Mouse (Mus musculus) hindbrain, postnatal 0 days (tissue): ENCODE results near the gene Slc35d2. TPM values are rescaled to one million over a fixed set of nuclear protein-coding genes. Genes with fewer than 3 reads are reported as not detected.

ENCODE experiments used
- ATAC-seq: fragments of 200-750 bp; cut with Nextera tagmentation; 2 replicates; pipeline ENCODE4 v1.8.0; 2017; ENCODE audit warnings: mild to moderate bottlenecking, moderate TSS enrichment, moderate library complexity
- DNase-seq: peaks from one replicate; pipeline ENCODE4 v3.0.0-alpha.2; 2015; ENCODE audit warnings: low spot score
- H3K27ac ChIP-seq: fragments of 300-500 bp; sonication (generic); 2 replicates; pipeline ENCODE4 v1.5.1; 2014; ENCODE audit warnings: mild to moderate bottlenecking
- H3K27me3 ChIP-seq: fragments of 300-500 bp; sonication (generic); 2 replicates; pipeline ENCODE4 v1.6.1; 2014; ENCODE audit warnings: low read length, mixed read lengths; ENCODE audit not compliant: insufficient read depth
- H3K36me3 ChIP-seq: fragments of 300-500 bp; sonication (generic); 2 replicates; pipeline ENCODE4 v1.6.1; 2014; ENCODE audit warnings: low read length, mixed read lengths; ENCODE audit not compliant: insufficient read depth
- H3K4me1 ChIP-seq: fragments of 300-500 bp; sonication (generic); 2 replicates; pipeline ENCODE4 v1.6.1; 2014; ENCODE audit warnings: antibody characterized with exemption, low read length, mixed read lengths; ENCODE audit not compliant: insufficient read depth
- H3K4me2 ChIP-seq: fragments of 300-500 bp; sonication (generic); 2 replicates; pipeline ENCODE4 v1.6.1; 2014; ENCODE audit warnings: low read depth, mild to moderate bottlenecking, low read length, moderate library complexity, mixed read lengths
- H3K4me3 ChIP-seq: fragments of 300-500 bp; sonication (generic); 2 replicates; pipeline ENCODE4 v1.5.1; 2014; ENCODE audit warnings: low read length
- H3K9ac ChIP-seq: fragments of 300-500 bp; sonication (generic); replicated peaks from 2 replicates; pipeline ENCODE4 v1.6.1; 2014; ENCODE audit warnings: mild to moderate bottlenecking, low read length, moderate library complexity, mixed read lengths
- H3K9me3 ChIP-seq: fragments of 300-500 bp; sonication (generic); 2 replicates; pipeline ENCODE4 v1.6.1; 2016; ENCODE audit warnings: low read length, mixed read lengths
- CTCF ChIP-seq: IDR thresholded peaks from 2 replicates; pipeline ENCODE4 v1.5.1; 2016; ENCODE audit warnings: antibody characterized with exemption, control low read depth, low read depth
- WGBS: fragments of 180-500 bp; shearing (Covaris S2); extraction: QIAGEN DNeasy Blood & Tissue Kit; methylation state at CpG from one replicate; pipeline ENCODE4 v1.1.7; 2014; 5-methylcytosine and 5-hydroxymethylcytosine counted together
- polyA plus RNA-seq: library from polyadenylated mRNA; unstranded; fragments of >200 nt; fragmentation: Nextera tagmentation; extraction: Ambion mirVana; gene quantifications from 2 replicates; pipeline ENCODE4 v1.2.1, GENCODE M21; 2015
- total RNA-seq: library from RNA; depleted of rRNA; stranded (reverse); fragments of >200 nt; gene quantifications from 2 replicates; pipeline ENCODE4 v1.2.3, GENCODE M21; 2014

Slc35d2 gene
- total and polyA plus RNA-seq, 2 experiments from 2014 or later: 0.89 to 1.5 TPM

- 59% methylated on average over 2 of the region's 2 CpGs for WGBS
- H3K27ac ChIP-seq: no peak overlapping the region
- H3K4me1 ChIP-seq: no peaks in the 10 kb centered on the region
- no peak overlapping the region for H3K4me3 ChIP-seq
- no peak overlapping the region for H3K4me2 ChIP-seq
- H3K9ac ChIP-seq: no peak overlapping the region
- H3K27me3 ChIP-seq: no peaks in the 10 kb centered on the region
- ATAC-seq (no peak), DNase-seq (no peak)
- no peaks in the 10 kb centered on the region for H3K9me3 ChIP-seq
- H3K36me3 ChIP-seq: no peaks in the 10 kb centered on the region
- TF ChIP-seq CTCF: peak; percentile 21
Measured at GRCm38 (mm10) chr13:64117442-64117841, 11.7 kb downstream of the Slc35d2 start.

GRCm38 (mm10) chr13:64110421-64110820 lies 18.7 kb downstream of the Slc35d2 start:
- Histone ChIP-seq H3K4me3 (no peak overlapping the region), H3K27ac (no peak overlapping the region), H3K36me3 (no peaks in the 10 kb centered on the region), H3K27me3 (no peaks in the 10 kb centered on the region), H3K9ac (no peak overlapping the region), H3K4me2 (no peak overlapping the region), H3K4me1 (no peaks in the 10 kb centered on the region), H3K9me3 (no peaks in the 10 kb centered on the region)
- WGBS: 91% methylated on average over 1 of the region's 1 CpGs
- no peak for DNase-seq
- no peak for ATAC-seq
- TF ChIP-seq CTCF: no peak

GRCm38 (mm10) chr13:64108381-64108850 lies 20.8 kb downstream of the Slc35d2 start:
- Histone ChIP-seq H3K4me3 (no peak overlapping the region), H3K4me2 (peak overlapping the region; percentile 34; the same call in 1 of the 2 replicates), H3K4me1 (no peaks in the 10 kb centered on the region), H3K27me3 (no peaks in the 10 kb centered on the region), H3K36me3 (no peaks in the 10 kb centered on the region), H3K27ac (no peak overlapping the region), H3K9ac (no peak overlapping the region), H3K9me3 (no peaks in the 10 kb centered on the region)
- no peak for TF ChIP-seq CTCF
- 14% methylated on average over 5 of the region's 5 CpGs for WGBS
- ATAC-seq (peak; percentile 46), DNase-seq (peak; percentile 36)

GRCm38 (mm10) chr13:64107535-64107934 lies 21.6 kb downstream of the Slc35d2 start:
- H3K27me3 ChIP-seq: no peaks in the 10 kb centered on the region
- peak overlapping the region; percentile 33; the same call in 1 of the 2 replicates for H3K4me2 ChIP-seq
- H3K27ac ChIP-seq: no peak overlapping the region
- ATAC-seq (peak; percentile 57), DNase-seq (peak; percentile 29)
- 13% methylated on average over 8 of the region's 8 CpGs for WGBS
- TF ChIP-seq CTCF: no peak
- H3K4me1 ChIP-seq: no peaks in the 10 kb centered on the region
- no peaks in the 10 kb centered on the region for H3K36me3 ChIP-seq
- H3K9me3 ChIP-seq: no peaks in the 10 kb centered on the region
- H3K4me3 ChIP-seq: no peak overlapping the region
- no peak overlapping the region for H3K9ac ChIP-seq

GRCm38 (mm10) chr13:64107105-64107504 lies 22.1 kb downstream of the Slc35d2 start:
- Histone ChIP-seq H3K4me1 (no peaks in the 10 kb centered on the region), H3K4me3 (no peak overlapping the region), H3K9me3 (no peaks in the 10 kb centered on the region), H3K4me2 (no peak overlapping the region), H3K27me3 (no peaks in the 10 kb centered on the region), H3K36me3 (no peaks in the 10 kb centered on the region), H3K9ac (no peak overlapping the region), H3K27ac (no peak overlapping the region)
- no peak for ATAC-seq
- TF ChIP-seq CTCF: no peak
- DNase-seq: no peak
- 40% methylated on average over 3 of the region's 3 CpGs for WGBS

GRCm38 (mm10) chr13:64105690-64106089 lies 23.5 kb downstream of the Slc35d2 start:
- no peak for DNase-seq
- Histone ChIP-seq H3K4me3 (no peak overlapping the region), H3K4me1 (no peaks in the 10 kb centered on the region), H3K36me3 (no peaks in the 10 kb centered on the region), H3K9ac (no peak overlapping the region), H3K9me3 (no peaks in the 10 kb centered on the region), H3K27me3 (no peaks in the 10 kb centered on the region), H3K4me2 (no peak overlapping the region), H3K27ac (no peak overlapping the region)
- no peak for ATAC-seq
- TF ChIP-seq CTCF: no peak
- 85% methylated on average over 3 of the region's 3 CpGs for WGBS

- Histone ChIP-seq H3K36me3 (no peaks in the 10 kb centered on the region), H3K4me3 (no peak overlapping the region), H3K4me1 (no peaks in the 10 kb centered on the region), H3K27ac (no peak overlapping the region), H3K27me3 (no peaks in the 10 kb centered on the region), H3K9me3 (no peaks in the 10 kb centered on the region), H3K4me2 (no peak overlapping the region), H3K9ac (no peak overlapping the region)
- WGBS: 70% methylated on average over 3 of the region's 3 CpGs
- ATAC-seq (peak; percentile 46; the same call in 1 of the 2 replicates), DNase-seq (peak; percentile 69)
- peak; percentile 72 for TF ChIP-seq CTCF
Measured at GRCm38 (mm10) chr13:64100186-64100585, 29.0 kb downstream of the Slc35d2 start.
